Mouse (Mus musculus) forebrain, postnatal 0 days (tissue): ENCODE measurements around the gene Cdk5rap2. TPM values are rescaled to one million over a fixed set of nuclear protein-coding genes. Genes with fewer than 3 reads are reported as not detected.

ENCODE experiments used
- ATAC-seq: fragments of 200-750 bp; cut with Nextera tagmentation; 2 replicates; pipeline ENCODE4 v1.8.0; 2017; ENCODE audit warnings: mild to moderate bottlenecking, moderate library complexity
- DNase-seq: peaks from one replicate; pipeline ENCODE4 v3.0.0-alpha.2; 2015
- H3K27ac ChIP-seq: fragments of 300-500 bp; sonication (generic); 2 replicates; pipeline ENCODE4 v1.5.1; 2014; ENCODE audit warnings: low read depth, mild to moderate bottlenecking, antibody characterized with exemption, low read length, moderate library complexity, mixed read lengths
- H3K27me3 ChIP-seq: fragments of 300-500 bp; sonication (generic); 2 replicates; pipeline ENCODE4 v1.6.1; 2014; ENCODE audit warnings: mild to moderate bottlenecking, low read length, mixed read lengths; ENCODE audit not compliant: insufficient read depth
- H3K36me3 ChIP-seq: fragments of 300-500 bp; sonication (generic); 2 replicates; pipeline ENCODE4 v1.6.1; 2014; ENCODE audit warnings: mild to moderate bottlenecking, moderate library complexity; ENCODE audit not compliant: insufficient read depth
- H3K4me1 ChIP-seq: fragments of 300-500 bp; sonication (generic); 2 replicates; pipeline ENCODE4 v1.6.1; 2014; ENCODE audit warnings: antibody characterized with exemption; ENCODE audit not compliant: insufficient read depth
- H3K4me2 ChIP-seq: fragments of 300-500 bp; sonication (generic); 2 replicates; pipeline ENCODE4 v1.6.1; 2014; ENCODE audit warnings: low read depth, mild to moderate bottlenecking, moderate library complexity
- H3K4me3 ChIP-seq: fragments of 300-500 bp; sonication (generic); 2 replicates; pipeline ENCODE4 v1.5.1; 2014; ENCODE audit warnings: low read depth, low read length, mixed read lengths
- H3K9ac ChIP-seq: fragments of 300-500 bp; sonication (generic); 2 replicates; pipeline ENCODE4 v1.6.1; 2014; ENCODE audit warnings: mild to moderate bottlenecking
- H3K9me3 ChIP-seq: fragments of 300-500 bp; sonication (generic); 2 replicates; pipeline ENCODE4 v1.6.1; 2016; ENCODE audit warnings: low read length
- CTCF ChIP-seq: sonication (generic); IDR thresholded peaks from 2 replicates; pipeline ENCODE4 v1.5.1; 2016; ENCODE audit warnings: antibody characterized with exemption, control low read depth, low read depth
- WGBS: fragments of 180-500 bp; shearing (Covaris S2); extraction: QIAGEN DNeasy Blood & Tissue Kit; methylation state at CpG from one replicate; pipeline ENCODE4 v1.1.7; 2014; 5-methylcytosine and 5-hydroxymethylcytosine counted together
- polyA plus RNA-seq: library from polyadenylated mRNA; unstranded; fragments of >200 nt; fragmentation: Nextera tagmentation; extraction: Ambion mirVana; gene quantifications from 2 replicates; pipeline ENCODE4 v1.2.1, GENCODE M21; 2015
- total RNA-seq: library from RNA; depleted of rRNA; stranded (reverse); fragments of >200 nt; gene quantifications from 2 replicates; pipeline ENCODE4 v1.2.3, GENCODE M21; 2014

Gene Cdk5rap2
- total and polyA plus RNA-seq, 2 experiments from 2014 or later: 6.1 to 16.7 TPM

GRCm38 (mm10) chr4:70409456-70409855 is 787 bp downstream of the Cdk5rap2 start:
- peak overlapping the region; percentile 89 for H3K4me3 ChIP-seq

GRCm38 (mm10) chr4:70402109-70402819 is 8.0 kb downstream of the Cdk5rap2 start:
- DNase-seq (peak; percentile 87), ATAC-seq (peak; percentile 98)
- 38% methylated on average over 9 of the region's 9 CpGs for WGBS
- Histone ChIP-seq H3K4me3 (no peak overlapping the region), H3K9ac (peak overlapping the region; percentile 28; the same call in 1 of the 2 replicates), H3K4me1 (peaks cover 5% of the 10 kb centered on the region; the same call in 1 of the 2 replicates), H3K4me2 (no peak overlapping the region), H3K36me3 (0 out of 2 replicates have a peak, but pooled peaks cover 3% of the 10 kb centered on the region), H3K27ac (peak overlapping the region; percentile 58), H3K27me3 (no peaks in the 10 kb centered on the region), H3K9me3 (no peaks in the 10 kb centered on the region)
- peak; percentile 89 for TF ChIP-seq CTCF

More at GRCm38 (mm10) chr4:70409456-70409855, 787 bp downstream of the Cdk5rap2 start:
- Histone ChIP-seq H3K36me3 (no peaks in the 10 kb centered on the region), H3K27ac (no peak overlapping the region), H3K27me3 (no peaks in the 10 kb centered on the region), H3K4me1 (peaks cover 8% of the 10 kb centered on the region; the same call in 1 of the 2 replicates), H3K9me3 (no peaks in the 10 kb centered on the region), H3K9ac (peak overlapping the region; percentile 76), H3K4me2 (peak overlapping the region; percentile 74)
- ATAC-seq (no peak), DNase-seq (no peak)
- WGBS: 12% methylated on average over 9 of the region's 9 CpGs
- no peak for TF ChIP-seq CTCF

DNA sequence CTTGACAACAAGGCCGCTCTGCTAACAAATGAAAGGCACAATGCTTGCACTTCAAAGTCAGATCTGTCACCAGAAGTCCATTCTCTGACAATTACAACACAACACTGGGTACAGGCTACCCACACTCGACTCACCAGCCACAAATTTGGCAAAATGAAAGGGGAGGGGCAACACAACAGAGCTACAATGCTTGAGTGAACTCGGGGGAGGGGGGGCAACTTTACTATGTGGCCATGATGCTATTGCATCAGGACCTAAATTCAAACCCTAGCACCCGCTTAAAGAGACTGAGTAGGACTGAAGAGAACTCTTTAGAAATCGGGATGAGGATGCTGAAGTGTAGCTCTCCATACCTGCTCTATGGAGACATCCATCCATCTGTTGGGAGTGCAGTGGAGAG is 10.8 kb downstream of the Cdk5rap2 start:
- no peak for TF ChIP-seq CTCF
- 0 out of 2 replicates have a peak, but pooled peaks cover 3% of the 10 kb centered on the region for H3K36me3 ChIP-seq
- no peak for DNase-seq
- 84% methylated on average over 5 of the region's 5 CpGs for WGBS
- H3K9me3 ChIP-seq: no peaks in the 10 kb centered on the region
- H3K27ac ChIP-seq: no peak overlapping the region
- no peaks in the 10 kb centered on the region for H3K27me3 ChIP-seq
- ATAC-seq: no peak
- peaks cover 5% of the 10 kb centered on the region; the same call in 1 of the 2 replicates for H3K4me1 ChIP-seq
- H3K4me2 ChIP-seq: no peak overlapping the region
- no peak overlapping the region for H3K9ac ChIP-seq
- H3K4me3 ChIP-seq: no peak overlapping the region

- Histone ChIP-seq H3K9me3 (no peaks in the 10 kb centered on the region), H3K4me3 (no peak overlapping the region), H3K4me1 (peaks cover 5% of the 10 kb centered on the region; the same call in 1 of the 2 replicates), H3K4me2 (no peak overlapping the region), H3K27ac (no peak overlapping the region), H3K36me3 (0 out of 2 replicates have a peak, but pooled peaks cover 3% of the 10 kb centered on the region), H3K9ac (no peak overlapping the region), H3K27me3 (no peaks in the 10 kb centered on the region)
- TF ChIP-seq CTCF: no peak
- no peak for ATAC-seq
- WGBS: 92% methylated on average over 2 of the region's 2 CpGs
- no peak for DNase-seq
Measured at GRCm38 (mm10) chr4:70399074-70399473, 11.2 kb downstream of the Cdk5rap2 start.

DNA sequence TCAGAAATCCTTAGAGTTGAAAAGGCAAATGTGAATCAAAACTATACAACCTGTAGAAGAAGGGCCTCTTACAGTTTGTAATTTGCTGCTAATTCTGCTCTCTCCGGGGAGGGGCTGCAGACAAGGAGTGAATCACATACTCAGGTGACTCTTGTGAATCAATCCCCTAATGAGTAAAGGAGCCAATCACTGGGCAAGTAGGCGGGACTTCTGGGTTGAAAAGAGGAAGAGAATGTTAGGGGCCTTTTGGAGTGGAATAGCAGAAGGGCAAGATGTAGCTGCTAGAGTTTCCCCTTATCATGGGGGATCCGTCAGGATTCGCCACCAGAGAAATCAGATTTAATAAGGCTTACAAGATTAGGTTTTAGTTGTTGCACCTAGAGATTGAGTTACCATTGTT is 12.2 kb downstream of the Cdk5rap2 start:
- H3K27me3 ChIP-seq: no peaks in the 10 kb centered on the region
- H3K4me3 ChIP-seq: no peak overlapping the region
- 0 out of 2 replicates have a peak, but pooled peaks cover 3% of the 10 kb centered on the region for H3K36me3 ChIP-seq
- no peak for DNase-seq
- H3K27ac ChIP-seq: no peak overlapping the region
- no peak for TF ChIP-seq CTCF
- no peak overlapping the region for H3K9ac ChIP-seq
- 74% methylated on average over 4 of the region's 4 CpGs for WGBS
- peaks cover 5% of the 10 kb centered on the region; the same call in 1 of the 2 replicates for H3K4me1 ChIP-seq
- ATAC-seq: no peak
- no peaks in the 10 kb centered on the region for H3K9me3 ChIP-seq
- no peak overlapping the region for H3K4me2 ChIP-seq

- whole genome bisulfite sequencing: 90% methylated on average over 5 of the region's 5 CpGs
- no peak for TF ChIP-seq CTCF
- Histone ChIP-seq H3K4me1 (0 out of 2 replicates have a peak, but pooled peaks cover 1% of the 10 kb centered on the region), H3K9me3 (no peaks in the 10 kb centered on the region), H3K9ac (no peak overlapping the region), H3K27me3 (no peaks in the 10 kb centered on the region), H3K36me3 (0 out of 2 replicates have a peak, but pooled peaks cover 3% of the 10 kb centered on the region), H3K27ac (no peak overlapping the region), H3K4me2 (no peak overlapping the region), H3K4me3 (no peak overlapping the region)
- ATAC-seq: no peak
- DNase-seq: no peak
Measured at GRCm38 (mm10) chr4:70396701-70397100, 13.5 kb downstream of the Cdk5rap2 start.

GRCm38 (mm10) chr4:70394736-70395135 is 15.5 kb downstream of the Cdk5rap2 start:
- no peak for DNase-seq
- Histone ChIP-seq H3K27me3 (no peaks in the 10 kb centered on the region), H3K9ac (no peak overlapping the region), H3K4me3 (no peak overlapping the region), H3K27ac (no peak overlapping the region), H3K9me3 (no peaks in the 10 kb centered on the region), H3K4me2 (no peak overlapping the region), H3K36me3 (no peaks in the 10 kb centered on the region), H3K4me1 (no peaks in the 10 kb centered on the region)
- no peak for ATAC-seq
- TF ChIP-seq CTCF: no peak
- 88% methylated on average over 2 of the region's 2 CpGs for WGBS
